Mouse (Mus musculus) gastrocnemius, postnatal 14 days (tissue): ENCODE data around the gene Xxylt1. TPM values are rescaled to one million over a fixed set of nuclear protein-coding genes. Genes with fewer than 3 reads are reported as not detected.

Experiments
- DNase-seq: peaks from one replicate; pipeline ENCODE4 v3.0.0; 2021; ENCODE audit warnings: mixed read lengths
- intact Hi-C: fragments of 180-260 bp; cut with DNase I; formaldehyde crosslinking; loops from one replicate; pipeline ENCODE4 v1.15.1; 2025; ENCODE audit warnings: low total_unique reads
- total RNA-seq, 2 experiments: library from RNA; stranded (reverse); gene quantifications; 2 replicates each; pipeline ENCODE4 v1.2.3; 2021

Gene Xxylt1
- total RNA-seq, 2 experiments from 2014 or later, result 4.8 to 6.6 TPM

DNA sequence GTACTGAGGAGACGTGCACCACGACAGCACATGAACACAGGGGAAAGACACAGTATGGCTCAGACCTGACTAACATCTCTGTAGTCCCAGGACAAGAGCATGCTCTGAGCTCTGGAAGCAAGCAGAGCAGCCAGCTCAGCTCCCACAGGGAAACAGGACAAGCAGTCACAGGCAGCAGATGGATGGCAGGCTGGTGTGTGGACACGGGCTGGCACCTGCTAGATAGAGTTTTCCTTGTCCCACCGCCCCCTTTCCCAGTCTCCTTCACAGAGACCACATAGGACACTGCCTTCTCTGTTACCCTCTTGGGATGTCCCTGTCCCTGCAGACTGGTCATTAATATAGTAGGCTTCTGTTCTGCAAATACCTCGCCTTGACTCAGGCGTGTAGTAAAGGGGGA lies 79.1 kb downstream of the Xxylt1 start:
- intact Hi-C loops, result no loop called here

GRCm38 (mm10) chr16:30998711-30999110 lies 82.5 kb downstream of the Xxylt1 start:
- DNase-seq, result no peak
- intact Hi-C loops, result no loop called here

More for the DNA sequence above, 79.1 kb downstream of the Xxylt1 start:
- DNase-seq, result no peak

DNA sequence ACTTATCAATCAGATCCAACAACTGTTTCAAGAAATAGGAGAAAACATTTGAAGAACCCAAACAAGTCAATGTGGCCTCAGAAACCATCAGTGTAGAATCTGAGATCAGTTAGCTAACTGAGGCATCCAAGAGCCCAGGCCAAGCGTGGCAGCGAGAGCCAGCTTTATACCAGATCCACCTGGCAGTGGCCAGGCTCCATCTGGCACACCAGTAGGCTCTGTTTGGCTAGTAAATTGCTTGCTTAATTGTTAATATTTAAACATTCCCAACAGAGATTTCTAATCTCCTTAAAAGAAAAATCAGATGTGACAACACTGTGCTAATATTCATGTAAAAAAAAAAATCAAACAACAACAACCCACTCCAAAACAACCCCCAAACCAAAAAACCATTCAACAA lies 83.2 kb downstream of the Xxylt1 start:
- no peak for DNase-seq
- intact Hi-C loops, result no loop called here

- intact Hi-C loops, result no loop called here
- no peak for DNase-seq
These were observed 85.8 kb downstream of the Xxylt1 start for GRCm38 (mm10) chr16:30995446-30995845.

DNA sequence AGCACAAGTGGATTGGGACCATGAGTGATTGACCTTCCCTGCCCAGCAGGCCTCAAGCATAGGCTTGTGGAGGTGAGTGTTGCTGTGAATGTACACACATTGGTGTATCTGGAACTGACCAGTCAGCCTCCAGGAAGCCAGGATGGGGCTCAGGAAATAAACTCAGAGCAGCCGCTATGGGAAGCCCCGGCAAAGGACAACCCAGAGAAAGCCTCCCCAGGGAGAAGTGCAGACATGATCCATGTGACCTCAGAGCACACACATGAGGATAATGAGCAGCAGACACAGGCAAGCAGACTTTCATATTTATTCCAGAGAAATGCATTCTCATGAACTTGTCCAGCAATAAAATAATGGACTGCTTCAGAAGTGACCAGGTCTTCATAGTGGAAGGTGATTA lies 86.4 kb downstream of the Xxylt1 start:
- intact Hi-C loops, result no loop called here

DNA sequence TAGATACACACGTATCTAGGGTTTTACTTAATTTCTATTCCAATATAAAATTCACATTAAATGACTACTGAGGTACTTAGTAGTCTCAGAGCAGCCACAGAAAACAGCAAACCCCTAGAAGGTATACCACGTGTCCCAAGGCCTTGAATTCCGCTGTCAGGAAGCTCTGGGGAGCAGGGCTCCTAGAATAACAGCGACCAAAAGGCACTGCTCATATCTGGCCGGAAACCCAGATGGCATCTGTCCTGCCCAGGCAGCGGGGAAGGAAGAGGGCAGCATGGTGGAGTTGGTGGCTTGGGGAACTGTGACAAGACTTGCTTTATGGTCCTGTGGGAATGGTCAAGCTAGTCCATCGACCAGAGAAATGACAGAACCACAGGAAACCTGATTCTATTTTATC lies 86.9 kb downstream of the Xxylt1 start:
- intact Hi-C loops, result no loop called here

More for the DNA sequence above, 86.4 kb downstream of the Xxylt1 start:
- no peak for DNase-seq

DNA sequence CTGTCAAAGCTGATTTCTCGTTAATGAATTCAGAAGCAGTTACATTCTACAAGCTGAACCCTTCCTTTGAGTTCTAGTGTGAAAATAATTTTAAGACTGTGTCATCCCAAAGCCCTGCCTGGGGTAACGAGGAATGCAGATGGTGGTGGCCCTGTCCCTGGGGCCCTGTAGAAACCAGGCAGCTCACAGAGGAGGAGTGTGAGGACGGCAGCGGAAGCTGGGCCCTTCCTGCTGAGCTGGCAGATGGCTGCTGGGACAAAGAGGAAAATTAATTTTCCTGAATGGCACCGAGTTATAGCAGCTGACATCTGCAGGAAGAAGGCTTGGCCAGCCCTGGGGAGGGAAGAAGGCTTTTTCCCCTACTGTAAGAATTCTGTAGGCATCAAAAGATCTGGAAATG lies 88.7 kb downstream of the Xxylt1 start:
- peak; percentile 30 for DNase-seq
- intact Hi-C loops, result no loop called here

More for the DNA sequence above, 86.9 kb downstream of the Xxylt1 start:
- DNase-seq, result no peak

DNA sequence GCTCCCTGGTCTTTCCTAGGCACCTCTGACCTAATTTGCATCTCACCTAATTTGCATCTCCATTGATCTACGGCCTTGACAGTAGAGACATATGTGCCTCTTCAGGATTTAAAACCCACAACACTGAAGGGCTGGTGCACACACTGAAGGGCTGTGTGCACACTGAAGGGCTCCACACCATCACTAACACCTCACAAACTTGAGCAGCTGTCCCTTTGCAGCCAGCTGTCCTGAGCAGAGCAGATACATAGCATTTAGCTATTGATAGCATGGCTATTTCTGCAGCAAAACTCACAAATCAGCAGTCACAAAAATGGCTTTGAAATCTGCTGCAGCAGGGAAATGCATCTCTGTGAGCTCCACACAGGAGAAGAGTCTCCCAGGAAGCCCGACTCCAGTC lies 90.6 kb downstream of the Xxylt1 start:
- DNase-seq, result no peak
- intact Hi-C loops, result no loop called here

DNA sequence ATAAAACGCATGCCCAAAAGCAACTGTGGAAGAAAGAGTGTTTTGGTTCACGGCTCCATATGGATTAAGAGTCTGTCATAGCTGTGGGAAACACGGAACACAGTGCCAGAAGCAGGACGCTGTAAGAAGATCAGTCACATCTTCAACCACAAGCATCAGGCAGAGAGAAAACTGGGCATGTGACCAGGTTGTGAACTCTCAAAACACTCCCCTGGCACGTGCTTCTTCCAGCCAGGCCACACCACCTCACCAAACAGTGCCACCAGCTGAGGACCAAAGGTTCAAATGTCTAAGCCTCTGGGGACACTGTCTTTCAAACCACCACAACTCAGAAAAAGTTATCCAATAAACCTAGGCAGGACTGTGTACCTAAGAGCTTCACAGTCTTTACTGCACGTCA lies 93.0 kb downstream of the Xxylt1 start:
- no peak for DNase-seq
- intact Hi-C loops, result no loop called here

DNA sequence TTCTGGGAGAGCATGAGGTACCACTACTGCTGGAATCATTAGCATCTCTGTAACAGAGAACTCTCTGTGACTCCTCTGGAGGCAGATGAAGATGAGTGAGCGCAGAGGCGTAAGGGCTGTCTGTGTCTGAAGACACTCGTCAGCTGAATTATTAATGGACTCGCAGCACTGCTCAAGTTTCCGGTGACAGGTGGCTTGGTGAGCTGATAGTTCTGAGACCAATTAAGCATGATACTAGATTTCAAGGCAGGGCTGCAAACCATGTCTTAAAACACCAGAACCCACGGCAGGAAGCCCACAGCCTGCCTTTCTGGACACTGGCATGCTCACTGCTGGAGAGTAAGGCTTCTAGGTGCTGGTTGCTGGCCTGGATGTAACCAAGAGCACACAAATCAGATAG lies 93.5 kb downstream of the Xxylt1 start:
- DNase-seq, result no peak
- intact Hi-C loops, result no loop called here

- DNase-seq, result peak; percentile 35
These were observed 96.2 kb downstream of the Xxylt1 start for GRCm38 (mm10) chr16:30984826-30985545.

GRCm38 (mm10) chr16:30984101-30984500 lies 97.1 kb downstream of the Xxylt1 start:
- DNase-seq, result no peak
- intact Hi-C loops, result no loop called here

More at GRCm38 (mm10) chr16:30984826-30985545, 96.2 kb downstream of the Xxylt1 start:
- intact Hi-C loops, result no loop called here

GRCm38 (mm10) chr16:30983699-30984098 lies 97.5 kb downstream of the Xxylt1 start:
- DNase-seq, result no peak
- intact Hi-C loops, result no loop called here

GRCm38 (mm10) chr16:30983281-30983680 lies 98.0 kb downstream of the Xxylt1 start:
- no peak for DNase-seq
- intact Hi-C loops, result no loop called here

GRCm38 (mm10) chr16:30981345-30981744 lies 99.9 kb downstream of the Xxylt1 start:
- peak; percentile 86 for DNase-seq
- intact Hi-C loops, result no loop called here

GRCm38 (mm10) chr16:30979905-30980304 lies 101.3 kb downstream of the Xxylt1 start:
- intact Hi-C loops, result loop anchor here (2.0 to 5.0 kb wide), 2 partner anchors 92 to 383 kb away; no protein-coding TSS in a partner anchor
- no peak for DNase-seq

- intact Hi-C loops, result loop anchor here (2.0 to 5.0 kb wide), 2 partner anchors 95 to 381 kb away; no protein-coding TSS in a partner anchor
These were observed 103.5 kb downstream of the Xxylt1 start for GRCm38 (mm10) chr16:30977728-30978127.

DNA sequence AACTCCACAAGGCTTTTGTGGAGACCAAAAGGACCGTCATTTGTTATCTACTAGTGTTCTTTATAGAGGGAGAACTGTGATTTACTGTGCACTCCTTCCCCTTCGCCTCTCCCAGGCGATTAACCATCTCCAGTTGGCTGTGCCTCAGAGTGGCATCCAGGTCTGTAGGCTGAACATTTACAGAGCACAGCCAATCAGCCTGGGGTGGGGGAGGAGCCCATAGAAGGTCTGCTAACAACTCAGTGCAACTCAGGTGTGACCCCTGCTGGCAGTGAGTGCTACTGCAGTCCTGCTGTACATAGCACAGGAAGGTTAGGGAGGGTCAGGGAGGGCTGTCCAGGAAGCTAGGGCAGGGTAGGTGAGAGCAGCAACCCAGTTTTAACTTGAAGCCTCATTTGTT lies 104.0 kb downstream of the Xxylt1 start:
- intact Hi-C loops, result loop anchor here (5.0 kb wide), 1 partner anchor 95 kb away; no protein-coding TSS in a partner anchor
- DNase-seq, result peak; percentile 93

More at GRCm38 (mm10) chr16:30977728-30978127, 103.5 kb downstream of the Xxylt1 start:
- DNase-seq, result no peak

DNA sequence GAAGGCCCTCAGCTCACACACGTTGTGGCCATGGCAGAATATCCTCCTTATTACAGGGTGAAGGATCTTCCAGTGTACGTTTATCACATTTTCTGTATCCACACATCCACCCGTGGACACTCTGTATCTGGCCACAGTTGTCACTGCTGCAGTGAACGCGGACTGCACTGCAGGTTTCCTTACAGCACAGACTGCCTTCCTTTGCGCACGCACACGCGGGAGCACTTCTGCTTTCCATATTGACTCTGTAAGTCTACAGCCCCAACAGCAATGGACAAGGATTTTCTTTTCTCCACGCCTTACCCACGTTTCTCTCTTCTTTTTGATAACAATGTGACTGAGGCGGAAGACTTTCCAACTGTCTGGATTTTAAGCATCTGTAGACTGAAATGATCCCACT lies 106.7 kb downstream of the Xxylt1 start:
- no peak for DNase-seq
- intact Hi-C loops, result no loop called here

DNA sequence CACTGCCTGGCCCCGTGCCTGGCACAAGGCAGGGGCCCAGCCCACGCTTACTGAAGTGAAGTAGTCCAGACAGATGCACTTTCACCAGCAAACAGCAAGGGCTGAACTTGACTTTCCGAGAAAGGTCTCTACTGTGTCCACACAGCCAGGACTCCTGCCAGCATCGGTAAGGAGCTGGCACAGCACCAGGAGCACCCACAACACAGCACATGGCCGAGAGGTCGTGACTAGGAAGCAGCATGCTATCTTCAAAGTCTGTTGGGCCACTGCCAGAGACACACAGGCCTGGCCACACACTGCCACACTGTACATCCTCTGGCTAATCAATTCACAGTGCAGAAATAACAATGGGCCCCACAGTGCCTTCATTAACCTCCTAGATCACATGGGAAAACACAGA lies 107.8 kb downstream of the Xxylt1 start:
- intact Hi-C loops, result no loop called here
- DNase-seq, result no peak

- intact Hi-C loops, result no loop called here
- no peak for DNase-seq
These were observed 109.2 kb downstream of the Xxylt1 start for GRCm38 (mm10) chr16:30971950-30972541.
